Mouse (Mus musculus): Measurements from ENCODE around the gene Ift22. TPM values are rescaled to one million over a fixed set of nuclear protein-coding genes. Genes with fewer than 3 reads are reported as not detected.

Ift22 gene
- polyA plus RNA-seq, 1 experiment from 2014 or later, result 54.1 TPM

- Histone ChIP-seq H3K4me1 (ENCODE audit: control insufficient read depth, insufficient read depth, low read length) (peaks cover 37% of the 10 kb centered on the region), H3K4me2 (ENCODE audit: low read depth, low read length) (peak overlapping the region; percentile 88), H3K36me3 (ENCODE audit: control insufficient read depth, insufficient read depth, low read length) (no peaks in the 10 kb centered on the region), H3K9me3 (replicated peaks; ENCODE audit: control insufficient read depth, low read length) (no peaks in the 10 kb centered on the region), H3K9ac (ENCODE audit: low read length) (peak overlapping the region; percentile 90), H3K27ac (ENCODE audit: low read length) (peak overlapping the region; percentile 89), H3K4me3 (replicated peaks; ENCODE audit: low read length) (peak overlapping the region; percentile 75), H3K27me3 (ENCODE audit: control insufficient read depth, insufficient read depth, low read length) (no peaks in the 10 kb centered on the region)
- peak; percentile 39; the same call in 1 of the 2 replicates for ATAC-seq (ENCODE audit: insufficient read depth, low FRiP score)
- WGBS, result under 1% methylated on average over 10 of the region's 10 CpGs
These were observed 54.6 kb downstream of the Ift22 start for GRCm38 (mm10) chr5:136962501-136962900.

DNA sequence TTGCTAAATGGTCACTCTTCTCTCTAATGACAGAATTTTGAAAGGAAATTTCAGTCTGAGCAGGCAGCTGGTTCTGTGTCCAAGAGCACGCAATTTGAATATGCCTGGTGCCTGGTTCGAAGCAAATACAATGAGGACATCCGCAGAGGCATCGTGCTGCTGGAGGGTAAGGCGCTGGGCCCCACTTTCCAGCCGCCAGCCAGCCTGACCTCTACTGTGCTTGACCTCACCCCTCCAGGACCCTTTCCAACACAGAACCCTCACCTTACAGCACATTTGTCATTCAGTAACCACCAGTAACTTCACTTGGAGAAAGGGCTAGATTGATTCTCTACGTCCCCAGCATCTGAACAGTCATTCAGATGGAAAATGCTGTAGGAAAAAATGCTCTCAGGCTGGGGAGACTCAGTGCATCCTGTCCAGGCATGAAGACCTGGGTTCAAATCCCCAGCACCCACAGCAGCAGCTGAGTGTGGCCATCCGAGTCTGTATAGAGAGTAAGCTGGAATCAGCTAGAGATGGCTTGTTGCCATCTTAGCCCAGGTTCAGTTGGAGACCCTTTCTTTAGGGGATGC, 55.1 kb downstream of the Ift22 start:
- H3K27me3 ChIP-seq (ENCODE audit: control insufficient read depth, insufficient read depth, low read length), result no peaks in the 10 kb centered on the region
- H3K36me3 ChIP-seq (ENCODE audit: control insufficient read depth, insufficient read depth, low read length), result no peaks in the 10 kb centered on the region
- ATAC-seq (ENCODE audit: insufficient read depth, low FRiP score), result no peak
- peak overlapping the region; percentile 89; the same call in 1 of the 2 replicates for H3K27ac ChIP-seq (ENCODE audit: low read length)
- peak overlapping the region; percentile 75 for H3K4me3 ChIP-seq (replicated peaks; ENCODE audit: low read length)
- WGBS, result 70% methylated on average over 8 of the region's 8 CpGs
- peak overlapping the region; percentile 88 for H3K4me2 ChIP-seq (ENCODE audit: low read depth, low read length)
- H3K9me3 ChIP-seq (replicated peaks; ENCODE audit: control insufficient read depth, low read length), result no peaks in the 10 kb centered on the region
- H3K9ac ChIP-seq (ENCODE audit: low read length), result peak overlapping the region; percentile 90
- H3K4me1 ChIP-seq (ENCODE audit: control insufficient read depth, insufficient read depth, low read length), result peaks cover 40% of the 10 kb centered on the region

Other genes starting within 250 kb of the Ift22 start
- gene Myl10, start 215.0 kb upstream of the Ift22 start, polyA plus RNA-seq (2015; fragmentation: Nextera tagmentation; extraction: Ambion mirVana), result 0.36 TPM in 1 of 2 replicates, not detected in the other
- 9.5 and 13.4 TPM in 2 replicates for gene Col26a1, start 24.9 kb upstream of the Ift22 start, polyA plus RNA-seq (2015; fragmentation: Nextera tagmentation; extraction: Ambion mirVana)
- gene Fis1, start 45.1 kb downstream of the Ift22 start, polyA plus RNA-seq (2015; fragmentation: Nextera tagmentation; extraction: Ambion mirVana), result 214 and 239 TPM in 2 replicates
- 10.2 and 11.5 TPM in 2 replicates for gene Cldn15, start 58.5 kb downstream of the Ift22 start, polyA plus RNA-seq (2015; fragmentation: Nextera tagmentation; extraction: Ambion mirVana)
- 46.1 and 53.7 TPM in 2 replicates for gene Plod3, start 78.9 kb downstream of the Ift22 start, polyA plus RNA-seq (2015; fragmentation: Nextera tagmentation; extraction: Ambion mirVana)
- gene Znhit1, start 79.9 kb downstream of the Ift22 start, polyA plus RNA-seq (2015; fragmentation: Nextera tagmentation; extraction: Ambion mirVana), result 95.3 and 104 TPM in 2 replicates
- 0.34 and 0.39 TPM in 2 replicates for gene Vgf, start 118.2 kb downstream of the Ift22 start, polyA plus RNA-seq (2015; fragmentation: Nextera tagmentation; extraction: Ambion mirVana)
- 187 and 192 TPM in 2 replicates for gene Ap1s1, start 138.0 kb downstream of the Ift22 start, polyA plus RNA-seq (2015; fragmentation: Nextera tagmentation; extraction: Ambion mirVana)
- 0.24 and 0.45 TPM in 2 replicates for gene Serpine1, start 164.1 kb downstream of the Ift22 start, polyA plus RNA-seq (2015; fragmentation: Nextera tagmentation; extraction: Ambion mirVana)
- 8.1 and 9.3 TPM in 2 replicates for gene Trim56, start 208.1 kb downstream of the Ift22 start, polyA plus RNA-seq (2015; fragmentation: Nextera tagmentation; extraction: Ambion mirVana)
- gene Muc3, start 241.2 kb downstream of the Ift22 start, polyA plus RNA-seq (2015; fragmentation: Nextera tagmentation; extraction: Ambion mirVana), result 0.15 TPM in 1 of 2 replicates, not detected in the other